Mouse (Mus musculus) heart, postnatal 14 days (tissue): Measurements from ENCODE around the gene Fam20a. TPM values are rescaled to one million over a fixed set of nuclear protein-coding genes. Genes with fewer than 3 reads are reported as not detected.
"Not testable (repeated sequence)": the region's sequence is repeated elsewhere in the genome, so short reads cannot be mapped to it uniquely, and the experiment has no call there.

Experiments
- DNase-seq, 2 experiments: peaks; one replicate each; pipeline ENCODE4 v3.0.0; 2021 to 2022
- intact Hi-C: fragments of 180-260 bp; cut with DNase I; formaldehyde crosslinking; loops from one replicate; pipeline ENCODE4 v1.15.1; 2025
- total RNA-seq, 2 experiments: library from RNA; stranded (reverse); gene quantifications; 2 replicates each; pipeline ENCODE4 v1.2.3; 2021

The Fam20a gene
- total RNA-seq, 2 experiments from 2014 or later, result 5.5 to 5.7 TPM

- intact Hi-C loops, result no loop called here
These were observed 53.9 kb downstream of the Fam20a start for GRCm38 (mm10) chr11:109668115-109668725.

GRCm38 (mm10) chr11:109667371-109667770 is 54.7 kb downstream of the Fam20a start:
- DNase-seq, result no peak
- intact Hi-C loops, result loop anchor here (2.0 kb wide), 1 partner anchor 15 kb away; no protein-coding TSS in a partner anchor

More at GRCm38 (mm10) chr11:109668115-109668725, 53.9 kb downstream of the Fam20a start:
- no peak for DNase-seq

- intact Hi-C loops, result loop anchor here (2.0 kb wide), 1 partner anchor 14 kb away; no protein-coding TSS in a partner anchor
- DNase-seq, result no peak
These were observed 55.7 kb downstream of the Fam20a start for GRCm38 (mm10) chr11:109666411-109666810.

- no peak for DNase-seq
- intact Hi-C loops, result no loop called here
These were observed 56.7 kb downstream of the Fam20a start for GRCm38 (mm10) chr11:109665424-109665823.

GRCm38 (mm10) chr11:109664293-109664692 is 57.8 kb downstream of the Fam20a start:
- intact Hi-C loops, result no loop called here

GRCm38 (mm10) chr11:109660526-109660925 is 61.6 kb downstream of the Fam20a start:
- intact Hi-C loops, DNase-seq: not testable (repeated sequence)

More at GRCm38 (mm10) chr11:109664293-109664692, 57.8 kb downstream of the Fam20a start:
- no peak for DNase-seq

- intact Hi-C loops, result no loop called here
- no peak for DNase-seq
These were observed 65.8 kb downstream of the Fam20a start for GRCm38 (mm10) chr11:109656232-109656631.

GRCm38 (mm10) chr11:109654581-109654980 is 67.5 kb downstream of the Fam20a start:
- no peak for DNase-seq
- intact Hi-C loops, result no loop called here

GRCm38 (mm10) chr11:109653201-109653600 is 68.9 kb downstream of the Fam20a start:
- intact Hi-C loops, result loop anchor here (2.0 kb wide), 1 partner anchor 14 kb away; no protein-coding TSS in a partner anchor
- DNase-seq, result no peak

GRCm38 (mm10) chr11:109652505-109652904 is 69.6 kb downstream of the Fam20a start:
- no peak for DNase-seq
- intact Hi-C loops, result loop anchor here (2.0 kb wide), 1 partner anchor 14 kb away; no protein-coding TSS in a partner anchor

GRCm38 (mm10) chr11:109651566-109652024 is 70.5 kb downstream of the Fam20a start:
- peak; percentile 44 to 46 for DNase-seq
- intact Hi-C loops, result loop anchor here (2.0 kb wide), 1 partner anchor 15 kb away; no protein-coding TSS in a partner anchor

- DNase-seq, result peak; percentile 92 to 95
- intact Hi-C loops, result no loop called here
These were observed 71.1 kb downstream of the Fam20a start for GRCm38 (mm10) chr11:109650788-109651565.

- intact Hi-C loops, result no loop called here
- peak; percentile 75 to 82 for DNase-seq
These were observed 71.9 kb downstream of the Fam20a start for GRCm38 (mm10) chr11:109649975-109650701.

GRCm38 (mm10) chr11:109649206-109649605 is 72.9 kb downstream of the Fam20a start, which contains the start of gene Prkar1a:
Gene Prkar1a, plus strand, starts transcription at chr11:109649405.
- intact Hi-C loops, result no loop called here
- no peak for DNase-seq

- intact Hi-C loops, result no loop called here
- peak; percentile 62 to 69 for DNase-seq
These were observed 73.6 kb downstream of the Fam20a start for GRCm38 (mm10) chr11:109648510-109648909.

GRCm38 (mm10) chr11:109641498-109642222 is 80.4 kb downstream of the Fam20a start:
- peak; percentile 39 to 72 for DNase-seq
- intact Hi-C loops, result no loop called here

GRCm38 (mm10) chr11:109635871-109636395 is 86.1 kb downstream of the Fam20a start:
- DNase-seq, result no peak
- intact Hi-C loops, result no loop called here

- intact Hi-C loops, result no loop called here
- DNase-seq, result no peak
These were observed 87.2 kb downstream of the Fam20a start for GRCm38 (mm10) chr11:109634928-109635327.

GRCm38 (mm10) chr11:109629021-109629521 is 93.0 kb downstream of the Fam20a start:
- intact Hi-C loops, result no loop called here
- DNase-seq, result peak; percentile 48 to 55
